Mouse (Mus musculus) embryonic facial prominence, embryonic 10.5 days (tissue): ENCODE measurements around the gene Hipk4. TPM values are rescaled to one million over a fixed set of nuclear protein-coding genes. Genes with fewer than 3 reads are reported as not detected.

Experiments
- DNase-seq: peaks from one replicate; pipeline ENCODE4 v3.0.0-alpha.2; 2017; ENCODE audit warnings: low spot score
- H3K27ac ChIP-seq: fragments of 300-500 bp; sonication (generic); replicated peaks from 2 replicates; pipeline ENCODE4 v1.5.1; 2016; ENCODE audit warnings: mild to moderate bottlenecking
- H3K27me3 ChIP-seq: fragments of 300-500 bp; sonication (generic); replicated peaks from 2 replicates; pipeline ENCODE4 v1.6.1; 2016; ENCODE audit warnings: low read depth, mild to moderate bottlenecking; ENCODE audit not compliant: poor library complexity, severe bottlenecking
- H3K36me3 ChIP-seq: fragments of 300-500 bp; sonication (generic); replicated peaks from 2 replicates; pipeline ENCODE4 v1.6.1; 2016; ENCODE audit warnings: mild to moderate bottlenecking, moderate library complexity
- H3K4me1 ChIP-seq: fragments of 300-500 bp; sonication (generic); 2 replicates; pipeline ENCODE4 v1.6.1; 2016
- H3K4me3 ChIP-seq: fragments of 300-500 bp; sonication (generic); 2 replicates; pipeline ENCODE4 v1.5.1; 2016; ENCODE audit warnings: mild to moderate bottlenecking, moderate library complexity
- H3K9me3 ChIP-seq: fragments of 300-500 bp; sonication (generic); 2 replicates; pipeline ENCODE4 v1.6.1; 2016; ENCODE audit warnings: mild to moderate bottlenecking
- WGBS: fragments of 180-500 bp; shearing (Covaris S2); methylation state at CpG from one replicate; pipeline ENCODE4 v1.1.7; 2016; 5-methylcytosine and 5-hydroxymethylcytosine counted together
- polyA plus RNA-seq: library from polyadenylated mRNA; unstranded; fragments of >200 nt; fragmentation: Nextera tagmentation; extraction: Ambion mirVana; gene quantifications from 2 replicates; pipeline ENCODE4 v1.2.1, GENCODE M21; 2016

Hipk4 gene
- polyA plus RNA-seq, 1 experiment from 2014 or later = 0.45 TPM

DNA sequence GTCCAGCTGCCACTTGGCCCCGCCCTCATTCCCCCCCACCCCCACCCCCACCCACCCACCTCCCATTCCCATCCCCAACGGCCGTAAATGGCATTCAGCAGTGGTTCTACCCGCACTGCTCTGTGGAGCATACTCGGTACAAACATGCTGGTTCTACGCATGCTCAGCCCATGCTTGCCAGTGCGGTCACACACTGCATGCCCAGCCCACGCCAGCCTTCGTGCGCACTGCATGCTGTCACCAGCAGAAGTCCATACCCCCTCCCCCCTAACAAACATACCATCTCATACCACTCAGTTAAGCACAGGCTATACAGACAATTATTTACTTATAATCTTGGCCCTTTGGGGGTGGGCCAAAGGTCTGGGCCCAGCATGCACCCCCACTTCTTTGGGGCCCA is 8.6 kb downstream of the Hipk4 start:
- Histone ChIP-seq H3K9me3 (no peaks in the 10 kb centered on the region), H3K4me3 (no peak overlapping the region), H3K4me1 (no peaks in the 10 kb centered on the region), H3K27ac (no peak overlapping the region), H3K27me3 (no peaks in the 10 kb centered on the region), H3K36me3 (peaks cover 71% of the 10 kb centered on the region)
- no peak for DNase-seq
- WGBS = 93% methylated on average over 10 of the region's 10 CpGs

DNA sequence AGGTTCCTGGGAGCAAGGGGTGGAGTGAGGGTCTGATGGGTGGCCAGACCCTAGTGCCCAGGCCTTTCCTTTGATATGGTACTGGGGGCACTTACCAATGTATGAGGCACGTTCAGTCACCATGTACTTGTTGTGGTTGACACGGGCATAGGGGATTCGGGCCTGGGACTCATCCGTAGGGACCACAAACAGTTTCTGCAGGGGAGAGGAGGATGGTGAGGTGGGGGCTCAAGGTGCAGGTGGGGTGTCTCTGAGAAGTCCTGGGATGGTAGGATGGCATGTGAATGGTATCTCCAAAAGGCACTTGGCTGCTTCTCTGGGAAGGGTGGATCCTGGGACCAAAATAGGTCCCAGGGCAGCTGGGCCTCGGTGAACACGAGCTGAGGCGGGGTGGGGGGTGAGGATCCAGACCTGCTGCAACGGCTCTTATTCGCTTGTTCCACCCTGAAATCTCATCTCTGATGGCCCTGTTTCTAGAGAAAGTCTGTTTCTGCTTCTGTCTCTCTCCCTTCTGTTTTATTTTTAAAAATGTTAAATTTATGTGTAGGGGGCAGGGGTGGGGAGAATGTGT is 9.5 kb downstream of the Hipk4 start:
- Histone ChIP-seq H3K4me3 (no peak overlapping the region), H3K27me3 (no peaks in the 10 kb centered on the region), H3K4me1 (no peaks in the 10 kb centered on the region), H3K9me3 (no peaks in the 10 kb centered on the region), H3K27ac (no peak overlapping the region), H3K36me3 (peaks cover 78% of the 10 kb centered on the region)
- no peak for DNase-seq
- 91% methylated on average over 9 of the region's 9 CpGs for WGBS

DNA sequence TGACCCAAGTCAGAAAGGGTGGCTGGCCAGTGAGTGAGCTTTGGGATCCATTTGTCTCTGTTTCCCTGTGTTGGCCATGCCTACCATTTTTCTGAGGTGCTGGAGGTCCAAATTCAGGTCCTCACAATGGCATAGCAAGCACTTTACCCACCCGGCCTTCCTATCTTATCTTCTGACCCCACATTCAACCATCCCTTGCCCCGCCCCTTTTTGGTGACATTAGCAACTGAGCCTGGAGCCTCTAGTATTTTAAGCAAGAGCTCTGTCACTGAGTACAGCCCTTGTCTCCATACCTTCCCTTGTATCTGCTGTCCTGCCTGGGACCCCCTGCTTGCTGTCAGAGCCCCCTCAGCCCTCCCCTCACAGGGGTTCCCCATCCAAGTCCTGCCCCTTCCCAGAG is 12.3 kb downstream of the Hipk4 start:
- Histone ChIP-seq H3K4me1 (no peaks in the 10 kb centered on the region), H3K4me3 (no peak overlapping the region), H3K27ac (no peak overlapping the region), H3K36me3 (peaks cover 80% of the 10 kb centered on the region), H3K27me3 (no peaks in the 10 kb centered on the region), H3K9me3 (no peaks in the 10 kb centered on the region)
- no peak for DNase-seq
- 84% methylated on average over 2 of the region's 2 CpGs for WGBS

DNA sequence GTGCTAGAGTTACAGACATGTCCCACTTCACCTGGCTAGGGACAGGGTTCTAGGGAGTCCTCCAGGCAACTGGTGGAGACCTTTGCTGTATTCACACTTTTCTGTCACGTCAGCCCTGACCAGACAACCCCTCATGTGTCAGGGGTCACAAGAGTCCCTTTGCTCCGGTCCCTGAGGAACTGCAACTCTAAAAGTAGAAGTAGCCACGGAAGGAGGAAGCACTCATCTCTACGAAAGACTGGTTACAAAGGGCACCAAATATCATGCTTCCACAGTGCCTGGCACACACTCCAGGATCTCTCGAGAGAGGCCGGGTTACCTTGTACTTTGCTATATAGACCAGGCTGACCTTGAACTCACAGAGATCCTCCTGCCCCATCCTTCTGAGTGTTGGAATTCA is 13.6 kb downstream of the Hipk4 start:
- peaks cover 74% of the 10 kb centered on the region for H3K36me3 ChIP-seq
- 88% methylated on average over 6 of the region's 6 CpGs for WGBS

DNA sequence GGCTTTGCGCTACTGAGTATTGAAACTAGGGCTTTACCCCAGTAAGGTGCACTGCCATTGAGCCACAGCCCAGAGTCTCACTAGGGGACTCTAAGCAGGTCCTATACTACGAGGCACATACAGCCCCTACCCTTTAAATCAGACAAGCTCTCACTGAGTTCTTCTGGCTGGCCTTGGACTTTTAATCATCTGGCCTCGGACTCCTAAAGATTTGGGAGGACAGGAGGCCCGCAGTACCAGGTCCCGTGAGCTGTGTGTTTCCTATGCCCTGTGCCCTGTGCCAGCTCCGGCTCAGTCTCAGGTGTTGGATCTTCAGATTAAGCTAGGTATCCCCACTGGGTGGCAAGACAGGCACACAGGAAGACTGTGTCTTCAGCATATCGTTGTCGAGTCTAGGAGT is 14.9 kb downstream of the Hipk4 start:
- WGBS = 88% methylated on average over 8 of the region's 8 CpGs
- peaks cover 60% of the 10 kb centered on the region for H3K36me3 ChIP-seq
- no peak for DNase-seq

More for the DNA sequence above, 13.6 kb downstream of the Hipk4 start:
- no peak overlapping the region for H3K4me3 ChIP-seq
- peaks cover 1% of the 10 kb centered on the region for H3K4me1 ChIP-seq
- H3K27me3 ChIP-seq = 0 out of 2 replicates have a peak, but pooled peaks cover 1% of the 10 kb centered on the region
- DNase-seq = no peak
- H3K27ac ChIP-seq = no peak overlapping the region
- H3K9me3 ChIP-seq = no peaks in the 10 kb centered on the region

DNA sequence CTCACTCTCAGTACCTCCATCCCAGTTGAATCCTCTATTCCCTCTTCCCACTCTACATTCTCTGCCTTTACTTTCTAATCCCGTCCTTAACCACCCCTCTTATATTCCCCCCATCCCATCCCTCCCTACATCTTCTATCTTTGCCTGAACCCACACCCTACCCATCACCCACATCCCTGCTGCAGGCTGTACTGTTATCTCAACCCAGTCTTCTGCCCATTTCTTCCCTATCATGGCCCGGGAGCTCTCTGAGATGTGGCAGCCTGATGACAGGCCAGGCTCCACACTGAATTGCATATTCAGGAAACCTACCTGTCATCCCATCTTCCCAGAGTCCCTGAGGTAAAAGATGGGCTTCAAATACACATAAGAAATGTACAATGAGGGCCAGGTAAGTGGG is 15.7 kb downstream of the Hipk4 start:
- H3K4me1 ChIP-seq = peaks cover 17% of the 10 kb centered on the region
- no peak overlapping the region for H3K27ac ChIP-seq
- no peak for DNase-seq
- H3K27me3 ChIP-seq = 0 out of 2 replicates have a peak, but pooled peaks cover 4% of the 10 kb centered on the region
- 89% methylated on average over 2 of the region's 2 CpGs for WGBS
- H3K36me3 ChIP-seq = peaks cover 53% of the 10 kb centered on the region
- no peaks in the 10 kb centered on the region for H3K9me3 ChIP-seq
- H3K4me3 ChIP-seq = no peak overlapping the region

More for the DNA sequence above, 14.9 kb downstream of the Hipk4 start:
- H3K27ac ChIP-seq = no peak overlapping the region
- H3K4me1 ChIP-seq = peaks cover 15% of the 10 kb centered on the region
- no peak overlapping the region for H3K4me3 ChIP-seq
- H3K27me3 ChIP-seq = 0 out of 2 replicates have a peak, but pooled peaks cover 4% of the 10 kb centered on the region
- H3K9me3 ChIP-seq = no peaks in the 10 kb centered on the region

DNA sequence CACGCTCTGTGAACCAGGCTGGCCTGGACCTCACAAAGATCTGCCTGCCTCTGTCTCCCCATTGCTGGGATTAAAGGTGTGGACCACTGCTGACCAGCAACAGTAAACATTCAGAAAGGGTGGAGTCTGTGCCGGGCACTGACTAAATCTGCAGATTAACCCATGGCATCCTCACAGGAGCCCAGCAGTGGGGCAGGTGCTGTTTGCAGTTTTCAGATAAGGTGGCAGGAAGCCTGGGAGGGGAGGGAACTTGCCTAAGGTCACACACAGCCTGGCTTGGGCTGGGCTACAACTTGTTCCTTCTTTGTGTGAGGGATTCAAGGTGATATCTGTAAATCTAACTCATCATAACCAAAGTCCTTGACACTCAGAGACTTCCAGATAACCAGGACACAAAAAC is 17.5 kb downstream of the Hipk4 start:
- no peaks in the 10 kb centered on the region for H3K9me3 ChIP-seq
- 80% methylated on average over 2 of the region's 2 CpGs for WGBS
- no peak for DNase-seq
- no peak overlapping the region for H3K4me3 ChIP-seq
- H3K27ac ChIP-seq = no peak overlapping the region
- H3K4me1 ChIP-seq = peaks cover 17% of the 10 kb centered on the region
- 0 out of 2 replicates have a peak, but pooled peaks cover 4% of the 10 kb centered on the region for H3K27me3 ChIP-seq
- peaks cover 40% of the 10 kb centered on the region for H3K36me3 ChIP-seq

DNA sequence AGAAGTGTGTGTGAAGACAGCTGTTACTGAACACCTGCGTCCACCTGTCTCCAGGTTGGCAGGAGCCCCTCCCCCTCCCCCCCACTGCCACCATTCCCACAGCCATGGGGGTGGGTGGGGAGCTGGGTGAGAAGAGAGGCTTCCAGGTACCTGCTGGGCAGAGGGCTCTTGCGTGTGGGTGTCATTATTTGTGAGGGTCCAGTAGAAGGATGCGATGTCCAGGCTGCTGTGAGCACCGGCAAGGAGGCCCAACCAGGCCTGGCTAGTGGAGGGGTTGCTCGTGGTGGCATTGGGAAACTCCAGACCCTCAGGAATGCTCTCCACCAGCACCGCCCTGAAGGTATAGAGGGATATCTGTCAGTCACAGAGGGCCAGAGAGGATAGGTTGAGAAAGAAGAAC is 17.9 kb downstream of the Hipk4 start:
- Histone ChIP-seq H3K36me3 (peaks cover 36% of the 10 kb centered on the region), H3K27me3 (0 out of 2 replicates have a peak, but pooled peaks cover 4% of the 10 kb centered on the region), H3K4me1 (peaks cover 17% of the 10 kb centered on the region), H3K4me3 (no peak overlapping the region), H3K27ac (no peak overlapping the region), H3K9me3 (no peaks in the 10 kb centered on the region)
- WGBS = 87% methylated on average over 6 of the region's 6 CpGs
- DNase-seq = no peak

DNA sequence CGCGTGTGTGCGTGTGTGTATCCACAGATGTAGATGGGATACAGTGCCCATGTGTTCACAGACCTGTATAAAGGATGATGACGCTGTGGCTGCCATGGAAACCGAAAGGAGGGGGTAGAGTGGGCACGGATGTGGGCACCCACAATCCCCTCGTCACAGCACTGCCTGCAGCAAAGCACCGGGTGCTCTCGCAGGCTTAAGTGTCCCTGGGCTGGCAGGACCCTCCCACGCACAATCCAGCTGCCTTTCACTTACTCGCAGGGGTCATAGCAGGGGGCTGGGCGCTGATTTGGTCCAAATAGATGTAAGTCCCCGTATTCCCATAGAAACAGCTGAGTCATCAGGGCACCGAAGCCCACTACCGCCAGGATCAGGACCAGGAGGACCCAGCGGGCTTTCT is 18.4 kb downstream of the Hipk4 start:
- H3K27me3 ChIP-seq = 0 out of 2 replicates have a peak, but pooled peaks cover 4% of the 10 kb centered on the region
- H3K4me3 ChIP-seq = peak overlapping the region; percentile 32; the same call in 1 of the 2 replicates
- no peaks in the 10 kb centered on the region for H3K9me3 ChIP-seq
- DNase-seq = no peak
- WGBS = 84% methylated on average over 16 of the region's 16 CpGs
- peaks cover 31% of the 10 kb centered on the region for H3K36me3 ChIP-seq
- no peak overlapping the region for H3K27ac ChIP-seq
- peaks cover 17% of the 10 kb centered on the region for H3K4me1 ChIP-seq

DNA sequence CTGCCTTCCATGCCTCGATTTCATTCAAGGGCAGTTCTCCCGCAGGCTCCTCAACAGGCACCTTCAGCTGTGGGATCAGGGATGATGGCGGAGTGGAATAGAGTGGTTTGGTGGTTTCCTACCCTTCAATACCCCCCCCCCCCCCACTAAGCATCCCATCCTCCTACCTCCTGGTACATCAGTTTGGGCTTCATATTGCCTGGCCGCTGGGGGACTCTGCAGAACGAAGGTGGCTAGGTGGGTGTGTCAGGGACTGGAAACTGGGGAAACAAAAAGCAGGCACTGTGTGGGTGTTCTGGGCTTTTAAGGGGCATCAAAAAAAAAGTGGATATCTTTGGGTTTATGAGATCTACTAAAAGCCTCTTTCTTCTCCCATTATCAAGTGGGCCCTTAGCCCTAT is 18.9 kb downstream of the Hipk4 start:
- Histone ChIP-seq H3K4me3 (peak overlapping the region; percentile 67), H3K36me3 (peaks cover 27% of the 10 kb centered on the region), H3K27me3 (0 out of 2 replicates have a peak, but pooled peaks cover 4% of the 10 kb centered on the region), H3K27ac (0 out of 2 replicates have a peak overlapping the region, but pooled peaks have one; percentile 72), H3K4me1 (peaks cover 17% of the 10 kb centered on the region), H3K9me3 (no peaks in the 10 kb centered on the region)
- 63% methylated on average over 5 of the region's 5 CpGs for WGBS
- no peak for DNase-seq

DNA sequence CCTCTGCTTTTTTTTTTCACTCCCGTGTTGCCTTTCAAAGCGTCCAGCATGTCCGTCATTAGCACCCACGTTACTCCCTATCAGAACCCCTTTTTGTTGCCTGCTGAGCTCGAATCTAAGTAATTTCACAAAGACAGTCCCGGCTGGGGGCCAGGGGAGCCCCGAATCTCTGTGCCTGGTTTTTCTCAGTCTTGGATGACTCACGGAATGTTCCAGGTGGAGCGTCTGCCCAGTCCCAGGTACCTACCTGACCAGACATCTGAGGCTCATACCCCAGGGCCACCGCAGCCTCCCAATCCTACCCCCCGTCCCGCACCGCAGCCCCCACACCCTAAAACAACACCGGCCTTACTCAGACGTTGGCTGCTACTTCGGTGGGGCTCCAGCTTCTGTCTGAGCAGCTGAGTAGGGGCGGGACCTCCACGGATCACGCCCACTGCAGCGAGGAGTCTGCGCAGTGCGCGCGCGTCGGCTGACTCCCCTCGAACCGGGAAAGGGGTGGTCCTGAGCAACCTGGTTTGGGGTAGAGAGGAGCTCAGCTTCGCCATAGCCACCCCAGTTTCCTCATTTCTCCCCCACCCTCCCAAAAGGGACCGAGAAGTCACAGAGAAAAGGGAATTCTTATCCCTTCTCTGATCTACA is 19.4 kb downstream of the Hipk4 start:
- peak; percentile 90 for DNase-seq
- H3K27me3 ChIP-seq = 0 out of 2 replicates have a peak, but pooled peaks cover 4% of the 10 kb centered on the region
- H3K4me3 ChIP-seq = peak overlapping the region; percentile 67
- peaks cover 17% of the 10 kb centered on the region for H3K4me1 ChIP-seq
- 4% methylated on average over 30 of the region's 30 CpGs for WGBS
- peaks cover 21% of the 10 kb centered on the region for H3K36me3 ChIP-seq
- H3K27ac ChIP-seq = peak overlapping the region; percentile 72
- H3K9me3 ChIP-seq = no peaks in the 10 kb centered on the region

DNA sequence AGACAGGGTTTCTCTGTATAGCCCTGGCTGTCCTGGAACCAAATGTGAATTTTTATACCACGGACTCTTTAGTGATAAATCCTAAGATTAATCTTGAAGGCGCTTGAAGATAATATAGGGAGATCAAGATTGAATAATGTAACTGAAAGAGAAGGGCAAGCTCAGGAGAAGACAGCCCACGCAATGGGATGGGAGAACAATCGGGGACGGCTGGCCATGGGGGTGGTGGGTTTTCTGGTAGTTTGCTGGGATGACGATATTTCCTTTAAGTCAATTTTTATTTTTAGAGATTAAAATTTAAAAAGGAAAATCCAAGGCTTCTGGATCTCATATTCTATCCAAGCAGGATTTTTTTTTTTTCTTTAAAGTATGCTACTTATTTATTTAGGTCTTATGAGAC is 20.0 kb downstream of the Hipk4 start:
- Histone ChIP-seq H3K4me1 (peaks cover 17% of the 10 kb centered on the region), H3K4me3 (peak overlapping the region; percentile 67), H3K27me3 (0 out of 2 replicates have a peak, but pooled peaks cover 4% of the 10 kb centered on the region), H3K27ac (peak overlapping the region; percentile 72), H3K36me3 (peaks cover 15% of the 10 kb centered on the region; the same call in 1 of the 2 replicates), H3K9me3 (no peaks in the 10 kb centered on the region)
- no peak for DNase-seq
- WGBS = 56% methylated on average over 6 of the region's 6 CpGs

DNA sequence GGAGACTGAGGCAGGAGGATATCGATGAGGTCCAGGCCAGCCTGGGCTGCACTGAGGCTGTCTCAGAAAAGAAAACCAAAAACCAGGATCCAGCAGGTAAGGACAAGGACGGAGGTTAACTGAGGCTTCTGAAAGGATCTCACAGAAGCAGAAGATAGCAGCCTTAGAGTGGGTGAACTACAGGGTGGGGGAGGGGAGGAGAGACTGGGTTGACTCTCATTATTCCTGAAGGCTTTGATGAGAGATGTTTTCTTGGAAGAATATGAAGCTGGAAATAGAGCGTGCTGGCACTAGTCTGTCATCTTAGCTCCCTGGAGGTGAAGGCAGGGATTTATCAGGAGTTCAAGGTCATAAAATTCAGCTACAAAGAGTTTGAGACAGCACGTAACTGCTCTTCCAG is 20.8 kb downstream of the Hipk4 start:
- 87% methylated on average over 4 of the region's 4 CpGs for WGBS

More for the DNA sequence above, 20.8 kb downstream of the Hipk4 start:
- H3K36me3 ChIP-seq = peaks cover 13% of the 10 kb centered on the region; the same call in 1 of the 2 replicates
- DNase-seq = no peak
- H3K27me3 ChIP-seq = 0 out of 2 replicates have a peak, but pooled peaks cover 4% of the 10 kb centered on the region
- no peak overlapping the region for H3K4me3 ChIP-seq
- H3K27ac ChIP-seq = no peak overlapping the region
- peaks cover 17% of the 10 kb centered on the region for H3K4me1 ChIP-seq
- no peaks in the 10 kb centered on the region for H3K9me3 ChIP-seq
